Mouse (Mus musculus): ENCODE data around the gene Zfp287.

DNA sequence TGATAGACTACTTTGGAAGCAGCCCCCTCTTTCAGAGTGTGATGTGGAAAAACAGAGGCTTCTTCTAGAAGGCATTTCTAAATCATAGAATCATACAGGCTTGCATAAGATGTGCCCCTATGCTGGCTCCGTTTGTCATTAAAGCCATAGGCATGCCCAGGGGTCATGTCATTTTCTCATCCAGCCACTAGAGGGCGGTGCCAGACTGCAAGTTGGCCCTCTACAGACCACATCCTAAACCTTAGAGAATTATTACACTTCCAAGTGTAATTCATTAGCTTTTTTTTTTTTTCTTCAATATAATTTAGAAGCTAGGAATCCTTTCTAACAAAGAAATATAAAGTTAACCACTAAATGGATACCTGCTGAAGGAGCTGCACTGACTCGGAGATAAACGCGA, 12.4 kb upstream of the Zfp287 start:
- TF ChIP-seq POLR2A (IDR thresholded peaks at IDR 0.05; ENCODE audit: borderline replicate concordance, low read depth, low read length) (no peak), CTCF (IDR thresholded peaks at IDR 0.05; ENCODE audit: low read depth, low read length) (peak; percentile 85)

Measured in bone marrow macrophage, adult 2 months (primary cell).